Mouse (Mus musculus): ENCODE measurements at regions not wholly inside any gene's neighbourhood (a gene's known extent, or its start where the extent isn't known, plus 50 kb on each side); places are given as distances from the start of the nearest gene placed in this dataset.

DNA sequence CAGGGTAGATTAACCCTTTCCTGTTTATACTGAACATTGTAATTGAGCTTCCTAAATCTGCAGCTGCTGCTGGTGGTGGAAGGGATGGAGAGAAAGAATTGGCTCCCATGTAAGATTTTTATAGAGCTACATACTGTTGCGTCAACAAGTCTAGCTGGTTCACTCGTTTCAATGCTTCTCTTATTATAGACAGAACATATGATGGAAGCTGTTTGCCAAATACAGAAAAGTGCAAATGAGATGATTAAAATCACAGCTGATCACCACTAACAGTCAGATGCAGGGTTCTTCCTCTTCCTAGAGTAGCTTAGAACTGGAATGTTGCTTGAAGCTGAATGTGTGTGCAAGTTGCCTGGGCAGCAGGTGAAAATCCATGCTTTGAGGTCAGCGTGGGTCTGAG lies 152.8 kb downstream of the Ackr3 start:
- Histone ChIP-seq H3K4me3 (replicated peaks) (no peak overlapping the region), H3K27ac (replicated peaks) (no peak overlapping the region)
- ATAC-seq (ENCODE audit: insufficient number of reproducible peaks, low FRiP score, low TSS enrichment, low read depth) = no peak

GRCm38 (mm10) chr1:90357391-90357790 lies 153.6 kb downstream of the Ackr3 start:
- Histone ChIP-seq H3K27me3 (no peaks in the 10 kb centered on the region), H3K4me2 (replicated peaks) (no peak overlapping the region), H3K36me3 (no peaks in the 10 kb centered on the region), H3K9ac (no peak overlapping the region), H3K9me3 (replicated peaks) (no peaks in the 10 kb centered on the region), H3K4me3 (replicated peaks) (no peak overlapping the region), H3K27ac (replicated peaks) (no peak overlapping the region), H3K4me1 (peaks cover 16% of the 10 kb centered on the region)
- no peak for ATAC-seq (ENCODE audit: insufficient number of reproducible peaks, low FRiP score, low TSS enrichment, low read depth)

More for the DNA sequence above, 152.8 kb downstream of the Ackr3 start:
- WGBS = 69% methylated on average over 3 of the region's 3 CpGs
- Histone ChIP-seq H3K36me3 (no peaks in the 10 kb centered on the region), H3K9ac (no peak overlapping the region), H3K9me3 (replicated peaks) (no peaks in the 10 kb centered on the region), H3K27me3 (no peaks in the 10 kb centered on the region), H3K4me2 (replicated peaks) (no peak overlapping the region), H3K4me1 (peaks cover 24% of the 10 kb centered on the region)

GRCm38 (mm10) chr1:90358971-90359370 lies 155.2 kb downstream of the Ackr3 start:
- Histone ChIP-seq H3K27me3 (no peaks in the 10 kb centered on the region), H3K27ac (replicated peaks) (no peak overlapping the region), H3K4me2 (replicated peaks) (no peak overlapping the region), H3K4me3 (replicated peaks) (no peak overlapping the region), H3K9me3 (replicated peaks) (no peaks in the 10 kb centered on the region), H3K9ac (no peak overlapping the region), H3K4me1 (0 out of 2 replicates have a peak, but pooled peaks cover 7% of the 10 kb centered on the region), H3K36me3 (no peaks in the 10 kb centered on the region)
- no peak for ATAC-seq (ENCODE audit: insufficient number of reproducible peaks, low FRiP score, low TSS enrichment, low read depth)
- 71% methylated on average over 2 of the region's 2 CpGs for WGBS

DNA sequence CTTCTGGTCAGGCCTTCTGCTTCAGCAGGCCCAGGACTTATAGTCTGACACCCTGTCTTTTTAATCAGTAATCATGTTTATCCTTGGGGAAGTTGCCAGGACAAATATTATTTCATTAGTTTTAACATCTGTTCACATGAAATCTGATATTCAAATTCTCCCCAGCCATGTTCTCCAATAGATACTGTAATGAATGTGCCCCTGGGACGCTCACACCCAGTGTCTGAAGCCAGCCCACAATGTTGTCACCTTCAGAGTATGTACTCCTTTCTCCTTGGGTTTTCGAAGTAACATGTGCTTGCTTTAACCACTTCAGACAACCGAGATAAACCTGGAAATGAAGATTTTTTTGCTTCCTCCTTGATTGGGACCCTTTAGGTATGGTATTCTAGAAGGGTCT lies 156.3 kb downstream of the Ackr3 start:
- Histone ChIP-seq H3K9me3 (replicated peaks) (no peaks in the 10 kb centered on the region), H3K36me3 (no peaks in the 10 kb centered on the region), H3K27me3 (no peaks in the 10 kb centered on the region), H3K4me1 (peaks cover 13% of the 10 kb centered on the region; the same call in 1 of the 2 replicates), H3K9ac (no peak overlapping the region), H3K4me2 (replicated peaks) (no peak overlapping the region), H3K4me3 (replicated peaks) (no peak overlapping the region), H3K27ac (replicated peaks) (no peak overlapping the region)
- no peak for ATAC-seq (ENCODE audit: insufficient number of reproducible peaks, low FRiP score, low TSS enrichment, low read depth)
- WGBS = 62% methylated on average over 3 of the region's 3 CpGs

- 56% methylated on average over 4 of the region's 4 CpGs for WGBS
- H3K4me3 ChIP-seq (replicated peaks) = no peak overlapping the region
- H3K27ac ChIP-seq (replicated peaks) = no peak overlapping the region
- peaks cover 9% of the 10 kb centered on the region; the same call in 1 of the 2 replicates for H3K4me1 ChIP-seq
- no peaks in the 10 kb centered on the region for H3K36me3 ChIP-seq
- no peaks in the 10 kb centered on the region for H3K9me3 ChIP-seq (replicated peaks)
- H3K27me3 ChIP-seq = no peaks in the 10 kb centered on the region
- H3K4me2 ChIP-seq (replicated peaks) = no peak overlapping the region
- no peak overlapping the region for H3K9ac ChIP-seq
- no peak for ATAC-seq (ENCODE audit: insufficient number of reproducible peaks, low FRiP score, low TSS enrichment, low read depth)
Measured at GRCm38 (mm10) chr1:90364444-90364843, 160.7 kb downstream of the Ackr3 start.

DNA sequence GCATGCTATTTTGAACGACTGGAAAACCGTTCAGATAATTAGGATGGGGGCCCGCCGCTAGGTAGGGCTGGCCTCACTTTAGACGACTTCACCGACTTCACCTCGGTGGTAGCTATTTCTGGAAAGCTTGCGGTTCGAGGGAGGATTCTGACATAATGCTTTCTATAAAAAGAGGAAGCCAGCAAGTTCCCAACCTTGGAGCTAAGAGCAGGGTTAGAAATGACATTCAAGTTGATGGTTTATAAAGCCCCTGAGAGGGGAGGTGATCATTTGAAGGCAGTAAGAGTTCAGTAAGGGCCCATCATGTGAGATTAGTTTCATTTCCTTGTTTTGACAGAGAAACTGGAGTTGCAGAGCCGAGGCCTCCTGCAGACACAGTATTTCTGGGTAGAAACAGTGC lies 164.8 kb downstream of the Ackr3 start:
- no peak overlapping the region for H3K9ac ChIP-seq
- H3K9me3 ChIP-seq (replicated peaks) = no peaks in the 10 kb centered on the region
- ATAC-seq (ENCODE audit: insufficient number of reproducible peaks, low FRiP score, low TSS enrichment, low read depth) = no peak
- no peak overlapping the region for H3K4me2 ChIP-seq (replicated peaks)
- WGBS = 59% methylated on average over 10 of the region's 10 CpGs
- no peaks in the 10 kb centered on the region for H3K27me3 ChIP-seq
- H3K4me1 ChIP-seq = peaks cover 6% of the 10 kb centered on the region; the same call in 1 of the 2 replicates
- H3K36me3 ChIP-seq = no peaks in the 10 kb centered on the region
- H3K4me3 ChIP-seq (replicated peaks) = no peak overlapping the region
- no peak overlapping the region for H3K27ac ChIP-seq (replicated peaks)

- Histone ChIP-seq H3K27ac (replicated peaks) (no peak overlapping the region), H3K9ac (no peak overlapping the region), H3K27me3 (no peaks in the 10 kb centered on the region), H3K9me3 (replicated peaks) (no peaks in the 10 kb centered on the region), H3K36me3 (no peaks in the 10 kb centered on the region), H3K4me3 (replicated peaks) (no peak overlapping the region), H3K4me2 (replicated peaks) (no peak overlapping the region), H3K4me1 (peaks cover 7% of the 10 kb centered on the region; the same call in 1 of the 2 replicates)
- 86% methylated on average over 2 of the region's 2 CpGs for WGBS
- no peak for ATAC-seq (ENCODE audit: insufficient number of reproducible peaks, low FRiP score, low TSS enrichment, low read depth)
Measured at GRCm38 (mm10) chr1:90369287-90369686, 165.5 kb downstream of the Ackr3 start.

DNA sequence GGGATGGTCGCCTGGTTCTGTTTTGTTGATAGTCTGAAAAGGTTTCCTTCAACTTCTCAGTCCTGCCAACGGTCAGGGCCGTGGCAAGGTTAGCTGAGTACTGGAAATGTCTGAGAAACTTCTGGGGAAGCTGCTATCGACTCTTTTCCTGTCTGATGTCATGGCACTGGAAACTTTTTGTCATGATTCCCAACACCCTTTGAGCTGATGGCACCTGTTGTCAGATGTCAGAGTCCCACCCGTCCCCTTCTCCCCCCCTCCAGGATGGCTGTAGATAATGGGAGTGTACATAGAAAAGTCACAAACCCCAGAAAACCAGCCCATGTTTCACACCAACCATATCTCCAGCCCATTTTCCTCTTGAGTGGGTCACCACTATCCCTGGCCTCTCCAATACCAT lies 167.0 kb downstream of the Ackr3 start:
- ATAC-seq (ENCODE audit: insufficient number of reproducible peaks, low FRiP score, low TSS enrichment, low read depth) = no peak
- no peak overlapping the region for H3K27ac ChIP-seq (replicated peaks)
- 80% methylated on average over 5 of the region's 5 CpGs for WGBS

DNA sequence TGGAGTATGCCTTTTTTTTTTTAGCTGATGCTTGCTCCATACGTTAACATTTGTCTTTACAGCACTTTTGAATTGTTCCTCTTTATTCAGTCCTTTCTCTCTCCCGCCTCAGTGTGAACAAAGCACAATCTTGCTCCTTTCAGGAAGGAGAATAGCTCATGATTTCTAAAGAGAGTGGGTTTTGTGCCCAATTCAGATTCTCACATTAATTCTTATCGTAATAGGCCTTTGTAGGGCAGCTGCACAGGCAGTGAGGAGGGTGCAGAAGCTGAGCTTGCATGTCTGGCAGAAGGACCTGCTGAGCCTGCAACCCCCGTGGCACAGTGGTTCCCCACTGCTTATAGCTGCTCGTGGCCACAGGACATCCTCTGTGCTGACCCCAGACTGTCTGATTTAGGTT lies 169.2 kb downstream of the Ackr3 start:
- ATAC-seq (ENCODE audit: insufficient number of reproducible peaks, low FRiP score, low TSS enrichment, low read depth) = no peak
- Histone ChIP-seq H3K9me3 (replicated peaks) (no peaks in the 10 kb centered on the region), H3K27ac (replicated peaks) (no peak overlapping the region), H3K36me3 (no peaks in the 10 kb centered on the region), H3K9ac (no peak overlapping the region), H3K4me3 (replicated peaks) (no peak overlapping the region), H3K4me2 (replicated peaks) (no peak overlapping the region), H3K27me3 (no peaks in the 10 kb centered on the region), H3K4me1 (peaks cover 7% of the 10 kb centered on the region; the same call in 1 of the 2 replicates)
- 89% methylated on average over 5 of the region's 5 CpGs for WGBS

More for the DNA sequence above, 167.0 kb downstream of the Ackr3 start:
- Histone ChIP-seq H3K4me2 (replicated peaks) (no peak overlapping the region), H3K36me3 (no peaks in the 10 kb centered on the region), H3K27me3 (no peaks in the 10 kb centered on the region), H3K4me1 (peaks cover 7% of the 10 kb centered on the region; the same call in 1 of the 2 replicates), H3K4me3 (replicated peaks) (no peak overlapping the region), H3K9me3 (replicated peaks) (no peaks in the 10 kb centered on the region), H3K9ac (no peak overlapping the region)

- Histone ChIP-seq H3K4me1 (peaks cover 7% of the 10 kb centered on the region; the same call in 1 of the 2 replicates), H3K27ac (replicated peaks) (no peak overlapping the region)
Measured at GRCm38 (mm10) chr1:90374517-90374916, 170.7 kb downstream of the Ackr3 start.

GRCm38 (mm10) chr1:90380034-90380705 lies 176.4 kb downstream of the Ackr3 start:
- no peaks in the 10 kb centered on the region for H3K9me3 ChIP-seq (replicated peaks)
- H3K4me2 ChIP-seq (replicated peaks) = no peak overlapping the region
- H3K9ac ChIP-seq = no peak overlapping the region
- peaks cover 11% of the 10 kb centered on the region for H3K4me1 ChIP-seq
- ATAC-seq (ENCODE audit: insufficient number of reproducible peaks, low FRiP score, low TSS enrichment, low read depth) = no peak
- WGBS = 64% methylated on average over 9 of the region's 9 CpGs
- no peak overlapping the region for H3K27ac ChIP-seq (replicated peaks)
- H3K27me3 ChIP-seq = no peaks in the 10 kb centered on the region
- H3K4me3 ChIP-seq (replicated peaks) = no peak overlapping the region
- H3K36me3 ChIP-seq = no peaks in the 10 kb centered on the region

More at GRCm38 (mm10) chr1:90374517-90374916, 170.7 kb downstream of the Ackr3 start:
- 52% methylated on average over 12 of the region's 12 CpGs for WGBS
- no peak overlapping the region for H3K4me2 ChIP-seq (replicated peaks)
- no peaks in the 10 kb centered on the region for H3K27me3 ChIP-seq
- H3K36me3 ChIP-seq = no peaks in the 10 kb centered on the region
- H3K4me3 ChIP-seq (replicated peaks) = no peak overlapping the region
- H3K9me3 ChIP-seq (replicated peaks) = no peaks in the 10 kb centered on the region
- H3K9ac ChIP-seq = no peak overlapping the region
- no peak for ATAC-seq (ENCODE audit: insufficient number of reproducible peaks, low FRiP score, low TSS enrichment, low read depth)

GRCm38 (mm10) chr1:90382941-90383470 lies 179.2 kb downstream of the Ackr3 start:
- no peak overlapping the region for H3K4me2 ChIP-seq (replicated peaks)
- H3K27me3 ChIP-seq = no peaks in the 10 kb centered on the region
- no peaks in the 10 kb centered on the region for H3K36me3 ChIP-seq
- no peak overlapping the region for H3K27ac ChIP-seq (replicated peaks)
- H3K9ac ChIP-seq = no peak overlapping the region
- H3K4me1 ChIP-seq = peaks cover 11% of the 10 kb centered on the region
- no peak overlapping the region for H3K4me3 ChIP-seq (replicated peaks)
- ATAC-seq (ENCODE audit: insufficient number of reproducible peaks, low FRiP score, low TSS enrichment, low read depth) = no peak
- H3K9me3 ChIP-seq (replicated peaks) = no peaks in the 10 kb centered on the region
- 67% methylated on average over 11 of the region's 11 CpGs for WGBS

Data from embryonic facial prominence, embryonic 15.5 days (tissue).